22 mouse cellular contexts compared by ENCODE assay signal in genomic region chr3:105602966-105603365, GRCm38 (mm10).
A peak's percentile ranks its signal among the peaks of the same experiment; 100 is the strongest.
DNase-seq lines count a peak whose midpoint lies in the region; ATAC-seq lines count a peak whose summit lies in the region.
"Had no signal": no experiment of that assay in that cellular context is flagged by ENCODE, and none has a peak within 500 bp of the region (broad histone marks: within the 10 kb centered on the region; RNA-seq: fewer than 3 reads in every experiment).

No protein-coding gene starts in this region.

- no peak for DNase-seq in frontal cortex, postnatal 14 days (ENCODE audit: low spot score in 2 of 2)
- peak; percentile 38 to 52 for DNase-seq in left cerebral cortex, adult 18-20 months (ENCODE audit: low spot score in 2 of 2)
- DNase-seq in left cerebral cortex, postnatal 10 days (ENCODE audit: extremely low spot score in 1 of 2, low spot score in 2 of 2), result no peak
- DNase-seq in right cerebral cortex, postnatal 25 days, result peak; percentile 39
- DNase-seq in right cerebral cortex, postnatal 4 days, result no peak
- DNase-seq: adrenal gland, adult 8-10 months; adrenal gland, postnatal 14 days; adrenal gland, postnatal 36 days; B cell, adult 2 months; cerebellum, adult 11 months; cerebellum, adult 18-20 months; cerebellum, adult 8-10 months; cerebellum, adult 9-11 months; cerebellum, postnatal 14 days; cerebellum, postnatal 36 days; embryo, embryonic 11 days had no signal

- intact Hi-C loops in left cerebral cortex, postnatal 10 days (cut with DNase I), result no loop called here

- peak; percentile 94 for ATAC-seq in frontal cortex, adult (ENCODE audit: low TSS enrichment)
- ATAC-seq: activated CD4-positive, CD25-positive, alpha-beta regulatory T cell, adult 4 months; CD4-positive, CD25-positive, alpha-beta regulatory T cell, adult 4 months; forebrain, embryonic 14.5 days; forebrain, embryonic 16.5 days; Patski had no signal

Comparison
In these comparisons a context has a peak if more than half of its experiments do, and no peak if none do; other contexts are left out.
1. DNase-seq: peak in left cerebral cortex, adult 18-20 months (2 of 2) and right cerebral cortex, postnatal 25 days (single experiment); none in frontal cortex, postnatal 14 days (0 of 2), left cerebral cortex, postnatal 10 days (0 of 2) and right cerebral cortex, postnatal 4 days (single experiment).